Mouse (Mus musculus) forebrain, postnatal 0 days (tissue): Measurements from ENCODE around the gene Trim11. TPM values are rescaled to one million over a fixed set of nuclear protein-coding genes. Genes with fewer than 3 reads are reported as not detected.

Experiments
- ATAC-seq: fragments of 200-750 bp; cut with Nextera tagmentation; 2 replicates; pipeline ENCODE4 v1.8.0; 2017; ENCODE audit warnings: mild to moderate bottlenecking, moderate library complexity
- DNase-seq: peaks from one replicate; pipeline ENCODE4 v3.0.0-alpha.2; 2015
- H3K27ac ChIP-seq: fragments of 300-500 bp; sonication (generic); 2 replicates; pipeline ENCODE4 v1.5.1; 2014; ENCODE audit warnings: low read depth, mild to moderate bottlenecking, antibody characterized with exemption, low read length, moderate library complexity, mixed read lengths
- H3K27me3 ChIP-seq: fragments of 300-500 bp; sonication (generic); 2 replicates; pipeline ENCODE4 v1.6.1; 2014; ENCODE audit warnings: mild to moderate bottlenecking, low read length, mixed read lengths; ENCODE audit not compliant: insufficient read depth
- H3K36me3 ChIP-seq: fragments of 300-500 bp; sonication (generic); 2 replicates; pipeline ENCODE4 v1.6.1; 2014; ENCODE audit warnings: mild to moderate bottlenecking, moderate library complexity; ENCODE audit not compliant: insufficient read depth
- H3K4me1 ChIP-seq: fragments of 300-500 bp; sonication (generic); 2 replicates; pipeline ENCODE4 v1.6.1; 2014; ENCODE audit warnings: antibody characterized with exemption; ENCODE audit not compliant: insufficient read depth
- H3K4me2 ChIP-seq: fragments of 300-500 bp; sonication (generic); 2 replicates; pipeline ENCODE4 v1.6.1; 2014; ENCODE audit warnings: low read depth, mild to moderate bottlenecking, moderate library complexity
- H3K4me3 ChIP-seq: fragments of 300-500 bp; sonication (generic); 2 replicates; pipeline ENCODE4 v1.5.1; 2014; ENCODE audit warnings: low read depth, low read length, mixed read lengths
- H3K9ac ChIP-seq: fragments of 300-500 bp; sonication (generic); 2 replicates; pipeline ENCODE4 v1.6.1; 2014; ENCODE audit warnings: mild to moderate bottlenecking
- H3K9me3 ChIP-seq: fragments of 300-500 bp; sonication (generic); 2 replicates; pipeline ENCODE4 v1.6.1; 2016; ENCODE audit warnings: low read length
- CTCF ChIP-seq: sonication (generic); IDR thresholded peaks from 2 replicates; pipeline ENCODE4 v1.5.1; 2016; ENCODE audit warnings: antibody characterized with exemption, control low read depth, low read depth
- WGBS: fragments of 180-500 bp; shearing (Covaris S2); extraction: QIAGEN DNeasy Blood & Tissue Kit; methylation state at CpG from one replicate; pipeline ENCODE4 v1.1.7; 2014; 5-methylcytosine and 5-hydroxymethylcytosine counted together
- polyA plus RNA-seq: library from polyadenylated mRNA; unstranded; fragments of >200 nt; fragmentation: Nextera tagmentation; extraction: Ambion mirVana; gene quantifications from 2 replicates; pipeline ENCODE4 v1.2.1, GENCODE M21; 2015
- total RNA-seq: library from RNA; depleted of rRNA; stranded (reverse); fragments of >200 nt; gene quantifications from 2 replicates; pipeline ENCODE4 v1.2.3, GENCODE M21; 2014

Trim11 gene
- total and polyA plus RNA-seq, 2 experiments from 2014 or later, result 16.0 to 31.9 TPM

DNA sequence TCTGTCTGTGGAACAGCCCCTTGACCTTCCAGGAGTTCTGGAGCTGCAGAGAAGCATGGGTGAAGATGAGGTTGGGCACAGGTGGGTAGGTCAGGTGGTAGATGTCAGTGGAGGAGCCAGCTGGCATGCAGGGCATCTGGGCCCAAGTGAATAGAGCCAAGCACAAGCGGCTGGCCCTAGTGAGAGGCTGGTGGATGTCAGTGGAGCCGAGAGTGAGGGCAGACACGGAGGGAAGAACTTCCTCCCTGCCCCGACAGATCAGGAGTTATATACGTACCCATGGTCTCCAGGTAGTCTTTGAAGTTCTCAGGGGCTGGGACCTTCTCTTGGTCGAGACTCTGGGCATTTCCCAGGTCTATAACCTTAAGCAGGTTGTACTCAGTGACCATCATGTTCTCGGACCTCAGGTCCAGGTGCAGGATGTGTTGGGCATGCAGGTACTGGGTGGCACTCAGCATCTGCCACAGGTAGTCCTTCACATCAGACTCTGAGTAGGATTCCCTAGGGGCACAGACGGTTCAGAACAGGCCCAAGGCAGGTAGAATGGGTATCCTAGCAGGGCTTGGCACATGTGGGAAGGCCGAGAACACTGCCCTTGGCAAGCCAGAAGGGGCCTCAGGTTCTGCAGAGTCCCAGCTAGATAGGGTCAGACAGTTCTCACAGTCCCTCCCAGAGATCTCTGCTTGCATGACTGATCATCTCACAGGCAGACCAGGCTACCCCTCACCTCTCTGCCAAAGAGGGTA, 17.3 kb downstream of the Trim11 start:
- H3K4me3 ChIP-seq, result no peak overlapping the region; the same call in 1 of the 2 replicates
- H3K4me2 ChIP-seq, result peak overlapping the region; percentile 70
- peaks cover 7% of the 10 kb centered on the region for H3K36me3 ChIP-seq
- no peak overlapping the region for H3K9ac ChIP-seq
- no peaks in the 10 kb centered on the region for H3K4me1 ChIP-seq
- H3K27me3 ChIP-seq, result no peaks in the 10 kb centered on the region
- no peak for DNase-seq
- WGBS, result 81% methylated on average over 9 of the region's 9 CpGs
- H3K9me3 ChIP-seq, result no peaks in the 10 kb centered on the region
- no peak overlapping the region for H3K27ac ChIP-seq
- ATAC-seq, result no peak
- TF ChIP-seq CTCF, result no peak

DNA sequence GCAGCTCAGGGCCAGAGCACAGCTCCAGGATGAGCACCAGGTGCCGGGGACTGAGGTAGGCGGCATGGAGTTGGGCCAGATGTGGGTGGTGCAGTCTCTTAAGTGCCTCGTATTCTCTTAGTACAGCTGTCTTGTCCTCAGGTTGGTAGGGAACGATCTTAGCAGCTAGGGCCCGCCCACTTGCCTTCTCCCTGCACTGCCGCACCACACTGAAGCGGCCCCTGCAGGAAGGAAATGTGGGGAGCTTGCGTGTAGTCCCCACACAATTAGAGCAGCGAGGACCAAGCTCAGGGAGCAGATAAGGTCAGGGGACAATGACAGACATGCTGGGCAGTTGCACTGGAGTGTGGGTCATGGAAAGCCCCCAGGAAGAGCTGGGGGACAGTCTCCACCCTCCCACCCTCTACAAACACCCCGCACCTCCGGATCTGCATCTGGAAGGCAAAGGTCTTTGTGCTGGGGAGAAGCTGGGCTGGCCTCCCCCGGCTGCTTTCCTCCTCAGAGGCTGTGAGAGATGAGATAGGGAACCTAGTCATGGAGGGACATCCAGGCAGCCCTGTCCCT, 18.0 kb downstream of the Trim11 start:
- no peak overlapping the region for H3K27ac ChIP-seq
- ATAC-seq, result no peak
- 53% methylated on average over 12 of the region's 12 CpGs for WGBS
- no peak overlapping the region for H3K9ac ChIP-seq
- DNase-seq, result no peak
- H3K4me1 ChIP-seq, result no peaks in the 10 kb centered on the region
- 0 out of 2 replicates have a peak, but pooled peaks cover under 1% of the 10 kb centered on the region for H3K36me3 ChIP-seq
- no peak overlapping the region for H3K4me2 ChIP-seq
- H3K27me3 ChIP-seq, result no peaks in the 10 kb centered on the region
- H3K9me3 ChIP-seq, result no peaks in the 10 kb centered on the region
- TF ChIP-seq CTCF, result no peak
- no peak overlapping the region for H3K4me3 ChIP-seq

DNA sequence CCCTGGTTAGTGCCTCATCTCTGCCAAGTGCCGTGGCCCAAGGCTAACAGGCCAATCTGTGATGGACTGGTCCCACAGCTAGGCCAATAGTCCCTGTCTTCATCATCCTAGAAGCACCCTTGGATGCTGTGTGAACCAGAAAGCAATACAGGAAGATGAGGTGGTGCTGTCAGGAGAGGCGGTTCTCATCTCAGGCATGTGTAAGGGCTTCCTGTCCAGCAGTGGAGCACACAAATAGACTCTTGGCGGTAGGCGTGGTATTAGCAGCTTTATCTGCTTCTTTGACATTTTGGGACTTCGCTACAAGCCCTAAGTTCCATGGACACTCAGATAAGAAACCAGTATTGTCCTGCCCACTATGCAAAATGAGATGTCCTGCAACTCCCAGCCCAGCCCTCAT, 19.6 kb downstream of the Trim11 start:
- WGBS, result 87% methylated on average over 5 of the region's 5 CpGs
- Histone ChIP-seq H3K27ac (no peak overlapping the region), H3K4me3 (no peak overlapping the region), H3K4me1 (no peaks in the 10 kb centered on the region), H3K27me3 (no peaks in the 10 kb centered on the region), H3K36me3 (no peaks in the 10 kb centered on the region), H3K4me2 (no peak overlapping the region), H3K9ac (no peak overlapping the region), H3K9me3 (no peaks in the 10 kb centered on the region)
- TF ChIP-seq CTCF, result no peak
- DNase-seq (no peak), ATAC-seq (no peak)

DNA sequence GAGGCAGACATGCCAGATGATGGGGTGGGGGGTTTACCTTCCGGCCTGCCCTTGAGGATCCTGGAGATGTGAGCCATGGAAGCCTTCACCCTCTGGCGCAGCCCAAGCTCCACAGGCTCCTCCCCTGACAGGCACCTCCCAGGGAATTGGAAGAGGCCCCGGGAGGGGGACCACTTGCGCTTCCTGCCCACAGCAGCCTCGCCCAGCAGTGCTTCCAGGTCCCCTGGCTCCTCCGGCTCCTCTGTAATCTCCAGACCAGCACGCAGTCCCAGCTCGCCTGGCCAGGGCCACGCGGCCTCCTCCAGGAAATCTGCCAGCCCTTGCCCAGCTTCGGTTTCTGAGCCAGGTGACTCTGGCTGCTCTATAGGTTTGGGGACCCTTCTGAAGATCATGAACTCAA, 21.3 kb downstream of the Trim11 start:
- H3K4me2 ChIP-seq, result no peak overlapping the region
- no peak overlapping the region for H3K27ac ChIP-seq
- DNase-seq (no peak), ATAC-seq (no peak)
- no peaks in the 10 kb centered on the region for H3K4me1 ChIP-seq
- H3K9me3 ChIP-seq, result no peaks in the 10 kb centered on the region
- no peak overlapping the region for H3K9ac ChIP-seq
- no peak overlapping the region for H3K4me3 ChIP-seq
- no peak for TF ChIP-seq CTCF
- H3K27me3 ChIP-seq, result no peaks in the 10 kb centered on the region
- WGBS, result 54% methylated on average over 11 of the region's 11 CpGs
- H3K36me3 ChIP-seq, result no peaks in the 10 kb centered on the region

DNA sequence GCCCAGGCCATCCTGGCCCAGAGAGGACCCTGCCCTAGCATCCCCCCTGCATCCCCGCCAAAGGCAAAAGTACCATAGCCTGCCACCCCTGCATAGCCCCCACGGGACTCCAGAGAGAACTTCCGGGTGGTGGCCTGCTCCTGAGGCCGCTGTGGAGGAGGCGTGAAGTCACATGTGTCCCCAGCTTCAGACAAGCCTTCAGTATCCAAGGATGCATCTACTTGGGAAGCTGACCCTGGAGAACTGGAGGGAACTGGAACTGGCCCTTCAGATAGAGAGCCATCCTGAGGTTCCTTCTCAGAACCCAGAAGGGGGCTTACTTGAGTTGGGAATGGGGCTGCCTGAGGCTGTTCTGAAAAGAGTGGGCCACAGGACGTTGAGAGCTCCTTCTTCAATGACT, 21.9 kb downstream of the Trim11 start:
- H3K9me3 ChIP-seq, result no peaks in the 10 kb centered on the region
- no peak overlapping the region for H3K4me3 ChIP-seq
- H3K4me2 ChIP-seq, result no peak overlapping the region
- H3K27ac ChIP-seq, result no peak overlapping the region
- TF ChIP-seq CTCF, result no peak
- no peaks in the 10 kb centered on the region for H3K27me3 ChIP-seq
- no peak for DNase-seq
- no peak for ATAC-seq
- WGBS, result 81% methylated on average over 6 of the region's 6 CpGs
- H3K4me1 ChIP-seq, result no peaks in the 10 kb centered on the region
- H3K36me3 ChIP-seq, result no peaks in the 10 kb centered on the region
- no peak overlapping the region for H3K9ac ChIP-seq

DNA sequence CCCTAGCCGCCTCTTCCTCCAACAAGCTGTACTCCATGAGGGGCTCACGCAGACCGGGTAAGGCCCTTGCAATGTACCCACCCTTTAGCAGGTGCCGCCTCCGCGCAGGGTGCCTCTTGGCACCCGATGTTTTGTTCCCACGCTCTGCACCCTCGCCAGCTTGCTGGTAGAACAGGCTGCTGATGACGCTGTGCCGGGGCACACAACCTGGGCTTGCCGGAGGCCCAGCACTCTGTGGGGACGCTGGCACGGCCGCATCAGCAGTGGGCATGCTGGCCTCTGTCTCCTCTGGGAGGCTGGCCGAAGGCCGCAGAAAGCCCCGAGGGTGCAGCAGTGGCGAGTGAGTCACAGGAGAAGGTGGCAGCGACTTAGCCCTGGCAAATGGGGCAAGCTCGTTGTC, 22.7 kb downstream of the Trim11 start:
- TF ChIP-seq CTCF, result no peak
- WGBS, result 91% methylated on average over 21 of the region's 21 CpGs
- DNase-seq, result no peak

DNA sequence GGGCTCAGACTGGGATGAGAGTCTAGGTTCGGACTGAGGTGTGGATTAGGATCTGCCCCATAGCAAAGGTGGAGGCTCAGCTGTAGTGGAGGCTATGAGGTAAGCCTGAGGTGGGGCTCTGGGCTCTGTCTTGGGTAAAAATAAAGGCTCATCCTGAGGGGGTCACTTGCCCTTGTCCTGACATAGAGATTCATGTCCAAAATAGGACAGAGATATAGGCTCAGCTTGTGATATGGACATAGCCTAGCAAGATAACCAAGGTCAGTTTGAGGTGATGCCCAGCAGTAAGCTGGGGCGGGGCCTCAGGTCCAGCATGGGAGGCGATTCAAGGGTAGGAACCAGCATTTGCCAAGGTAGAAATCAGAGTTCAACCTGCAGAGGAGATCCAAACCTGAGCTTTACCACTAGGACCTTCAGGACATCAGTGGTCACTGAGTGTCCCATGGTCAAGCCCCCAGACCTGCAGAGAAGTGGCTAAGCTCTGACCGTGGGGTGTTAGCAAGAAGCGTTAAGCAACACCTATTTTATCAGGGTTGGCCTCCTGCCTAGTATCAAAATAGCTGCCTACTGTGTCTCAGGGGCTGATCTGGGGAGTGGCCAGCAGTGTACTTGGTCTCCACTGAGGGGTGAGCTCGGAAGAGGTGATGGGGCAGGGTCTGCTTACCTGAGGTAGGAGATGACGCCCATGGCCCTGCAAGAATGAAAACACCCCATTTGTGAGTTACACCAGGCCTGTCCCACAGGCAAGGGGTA, 24.6 kb downstream of the Trim11 start:
- no peak overlapping the region for H3K4me3 ChIP-seq
- no peaks in the 10 kb centered on the region for H3K9me3 ChIP-seq
- WGBS, result 86% methylated on average over 7 of the region's 7 CpGs
- no peak for DNase-seq
- H3K9ac ChIP-seq, result no peak overlapping the region
- no peaks in the 10 kb centered on the region for H3K27me3 ChIP-seq
- TF ChIP-seq CTCF, result no peak
- no peak for ATAC-seq
- no peaks in the 10 kb centered on the region for H3K36me3 ChIP-seq
- no peaks in the 10 kb centered on the region for H3K4me1 ChIP-seq
- no peak overlapping the region for H3K4me2 ChIP-seq
- H3K27ac ChIP-seq, result no peak overlapping the region

More for the DNA sequence above, 22.7 kb downstream of the Trim11 start:
- Histone ChIP-seq H3K27ac (no peak overlapping the region), H3K36me3 (no peaks in the 10 kb centered on the region), H3K4me1 (no peaks in the 10 kb centered on the region), H3K9ac (no peak overlapping the region), H3K4me2 (no peak overlapping the region), H3K4me3 (no peak overlapping the region), H3K9me3 (no peaks in the 10 kb centered on the region), H3K27me3 (no peaks in the 10 kb centered on the region)
- no peak for ATAC-seq
